Mouse (Mus musculus): Measurements from ENCODE around the gene AC140267.1.

Gene AC140267.1

GRCm38 (mm10) chr15:80261100-80261499 is 25.5 kb downstream of the AC140267.1 start:
- DNase-seq (ENCODE audit: low read depth, low spot score) = no peak

GRCm38 (mm10) chr15:80263610-80264575 is 28.3 kb downstream of the AC140267.1 start, which contains the start of gene Rps19bp1:
Rps19bp1 (minus strand) TSS chr15:80264315.
- DNase-seq (ENCODE audit: low read depth, low spot score) = peak; percentile 80

GRCm38 (mm10) chr15:80266281-80266680 is 30.6 kb downstream of the AC140267.1 start:
- DNase-seq (ENCODE audit: low read depth, low spot score) = peak; percentile 67

GRCm38 (mm10) chr15:80271858-80272396 is 36.3 kb downstream of the AC140267.1 start:
- no peak for DNase-seq (ENCODE audit: low read depth, low spot score)

- DNase-seq (ENCODE audit: low read depth, low spot score) = no peak
Measured at GRCm38 (mm10) chr15:80277107-80277506, 41.5 kb downstream of the AC140267.1 start.

- DNase-seq (ENCODE audit: low read depth, low spot score) = no peak
Measured at GRCm38 (mm10) chr15:80277625-80278024, 42.0 kb downstream of the AC140267.1 start.

- DNase-seq (ENCODE audit: low read depth, low spot score) = no peak
Measured at GRCm38 (mm10) chr15:80278121-80278759, 42.6 kb downstream of the AC140267.1 start.

- DNase-seq (ENCODE audit: low read depth, low spot score) = no peak
Measured at GRCm38 (mm10) chr15:80279053-80279452, 43.4 kb downstream of the AC140267.1 start.

- DNase-seq (ENCODE audit: low read depth, low spot score) = no peak
Measured at GRCm38 (mm10) chr15:80280646-80281045, 45.0 kb downstream of the AC140267.1 start.
